Mouse (Mus musculus) thymus, adult 2 months (tissue): ENCODE results near the gene Gm20388. TPM values are rescaled to one million over a fixed set of nuclear protein-coding genes. Genes with fewer than 3 reads are reported as not detected.
A peak's percentile ranks its signal among the peaks of the same experiment; 100 is the strongest.

Experiments used
- DNase-seq: peaks from one replicate; pipeline ENCODE4 v3.0.0; 2021
- H3K27ac ChIP-seq: fragments of 200-500 bp; 2 replicates; pipeline ENCODE4 v1.5.1; 2012; ENCODE audit warnings: low read length, control low read depth; ENCODE audit not compliant: control insufficient read depth, insufficient read depth
- H3K27me3 ChIP-seq: fragments of 200-500 bp; 2 replicates; pipeline ENCODE4 v1.6.1; 2012; ENCODE audit warnings: mild to moderate bottlenecking, low read length, moderate library complexity, mixed read lengths; ENCODE audit not compliant: control insufficient read depth, insufficient read depth
- H3K36me3 ChIP-seq: fragments of 200-500 bp; 2 replicates; pipeline ENCODE4 v1.6.1; 2012; ENCODE audit warnings: mild to moderate bottlenecking, low read length, moderate library complexity; ENCODE audit not compliant: control insufficient read depth, insufficient read depth
- H3K4me1 ChIP-seq: fragments of 200-500 bp; replicated peaks from 2 replicates; pipeline ENCODE4 v1.6.1; 2012; ENCODE audit warnings: low read length; ENCODE audit not compliant: control insufficient read depth, insufficient read depth
- H3K4me3 ChIP-seq: fragments of 200-500 bp; 2 replicates; pipeline ENCODE4 v1.5.1; 2012; ENCODE audit warnings: mild to moderate bottlenecking, low read length, control low read depth, moderate library complexity; ENCODE audit not compliant: control insufficient read depth, insufficient read depth
- CTCF ChIP-seq: fragments of 200-500 bp; IDR thresholded peaks from 2 replicates; pipeline ENCODE4 v1.5.1; 2012; ENCODE audit warnings: mild to moderate bottlenecking, control low read depth, low read length, moderate library complexity, borderline replicate concordance; ENCODE audit not compliant: control insufficient read depth, poor library complexity, insufficient read depth; ENCODE audit errors: extremely low read depth
- POLR2A ChIP-seq: fragments of 200-500 bp; IDR thresholded peaks from 2 replicates; pipeline ENCODE4 v1.6.1; 2012; ENCODE audit warnings: mild to moderate bottlenecking, low read length, control low read depth, moderate library complexity; ENCODE audit not compliant: control insufficient read depth, poor library complexity, insufficient read depth; ENCODE audit errors: extremely low read depth
- WGBS: fragments of 180-500 bp; shearing (Covaris S2); methylation state at CpG from one replicate; pipeline ENCODE4 v1.1.7; 2018; 5-methylcytosine and 5-hydroxymethylcytosine counted together
- polyA plus RNA-seq: library from polyadenylated mRNA; depleted of rRNA; stranded (reverse); fragments of >200 nt; gene quantifications from 2 replicates; pipeline ENCODE4 v1.2.3, GENCODE M21; 2012

The Gm20388 gene
- polyA plus RNA-seq, 1 experiment, result 103 TPM

DNA sequence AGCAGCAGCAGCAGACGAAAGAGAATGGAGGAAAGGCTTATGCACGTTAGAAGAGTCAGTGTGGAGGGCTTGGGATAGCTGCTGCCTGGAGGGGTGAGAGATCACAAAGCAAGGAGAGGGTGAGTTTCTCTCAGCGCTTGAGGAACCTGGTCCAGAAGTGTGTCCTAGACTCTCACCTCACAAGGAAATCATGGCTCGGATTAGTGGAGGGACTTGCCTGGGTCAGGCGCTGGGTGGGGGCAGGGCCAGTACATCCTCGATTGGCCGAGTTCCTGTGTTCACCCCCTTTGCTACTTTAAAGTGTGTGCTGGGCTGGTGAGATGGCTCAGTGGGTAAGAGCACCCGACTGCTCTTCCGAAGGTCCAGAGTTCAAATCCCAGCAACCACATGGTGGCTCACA is 3225.2 kb downstream of the Gm20388 start:
- no peak for DNase-seq
- WGBS, result 83% methylated on average over 9 of the region's 9 CpGs

DNA sequence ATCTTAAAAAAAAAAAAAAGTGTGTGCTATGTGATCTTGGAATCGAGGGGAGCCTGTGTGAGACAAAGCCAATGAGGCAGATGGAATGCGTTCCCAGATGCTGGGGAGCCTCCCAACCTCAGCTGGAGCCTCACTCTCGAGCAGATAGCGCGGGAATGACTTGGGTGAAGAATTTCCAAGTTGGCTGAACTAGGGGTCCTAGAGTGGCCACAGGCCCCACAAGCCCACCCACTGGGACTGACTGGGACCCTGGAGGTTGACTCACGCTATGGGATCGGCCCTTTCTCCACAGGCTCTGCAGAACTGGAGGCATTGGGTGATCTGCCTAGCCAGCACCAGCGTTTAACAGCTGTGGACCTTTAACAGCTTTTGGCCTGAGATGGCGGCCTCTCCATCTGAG is 3225.6 kb downstream of the Gm20388 start:
- Histone ChIP-seq H3K4me3 (no peak overlapping the region), H3K27me3 (no peaks in the 10 kb centered on the region), H3K36me3 (no peaks in the 10 kb centered on the region), H3K27ac (no peak overlapping the region), H3K4me1 (no peaks in the 10 kb centered on the region)
- no peak for DNase-seq
- 96% methylated on average over 9 of the region's 9 CpGs for WGBS
- TF ChIP-seq POLR2A (no peak), CTCF (no peak)

More for the DNA sequence above, 3225.2 kb downstream of the Gm20388 start:
- Histone ChIP-seq H3K36me3 (no peaks in the 10 kb centered on the region), H3K27ac (no peak overlapping the region), H3K4me3 (no peak overlapping the region), H3K27me3 (no peaks in the 10 kb centered on the region), H3K4me1 (no peaks in the 10 kb centered on the region)
- TF ChIP-seq POLR2A, result no peak
- no peak for TF ChIP-seq CTCF

DNA sequence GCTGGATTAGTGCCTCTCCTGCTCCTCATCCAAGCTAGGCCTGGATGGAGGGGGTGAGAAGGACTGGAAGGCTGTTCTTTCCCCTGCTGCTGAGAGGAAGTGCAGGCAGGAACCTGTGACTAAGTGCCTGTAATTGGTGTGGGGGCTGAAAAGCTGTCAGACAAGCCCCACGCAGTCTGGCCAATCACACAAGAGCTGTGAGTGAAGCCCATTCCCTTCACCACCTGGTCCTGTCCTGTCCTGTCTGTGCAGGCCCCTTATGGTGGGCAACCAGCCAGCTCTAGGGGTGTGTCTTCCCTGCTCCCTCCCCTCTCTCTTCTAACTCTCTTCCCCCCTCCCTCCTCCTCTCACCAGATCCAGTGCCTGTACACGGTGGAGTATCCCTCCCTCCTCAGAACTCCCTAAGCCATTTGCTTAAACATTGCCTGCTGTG is 3227.0 kb downstream of the Gm20388 start:
- WGBS, result 52% methylated on average over 2 of the region's 2 CpGs
- Histone ChIP-seq H3K4me3 (no peak overlapping the region), H3K4me1 (0 out of 2 replicates have a peak, but pooled peaks cover 2% of the 10 kb centered on the region), H3K36me3 (no peaks in the 10 kb centered on the region), H3K27me3 (no peaks in the 10 kb centered on the region), H3K27ac (no peak overlapping the region)
- no peak for DNase-seq
- TF ChIP-seq POLR2A (no peak), CTCF (no peak)

DNA sequence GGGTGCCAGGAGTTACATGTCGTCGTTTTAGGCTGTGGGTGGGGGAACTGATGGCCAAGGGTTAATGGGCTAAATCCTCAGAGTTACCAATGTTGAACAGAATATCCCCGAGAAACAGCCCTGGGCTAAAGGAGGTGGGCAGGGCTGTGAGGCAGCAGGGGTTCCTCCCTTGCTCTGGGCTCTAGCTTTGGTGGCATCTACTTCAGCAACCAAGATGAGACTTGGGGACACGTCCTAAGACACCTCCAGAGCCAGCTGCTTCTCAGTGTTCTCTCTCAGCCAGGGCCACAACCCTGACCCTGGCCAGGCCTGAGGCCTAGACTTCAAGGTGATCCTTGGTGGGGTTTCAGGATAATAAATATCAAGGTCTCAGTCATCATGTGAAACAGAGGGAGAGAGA is 3228.1 kb downstream of the Gm20388 start:
- TF ChIP-seq POLR2A, result no peak
- TF ChIP-seq CTCF, result no peak
- H3K4me1 ChIP-seq, result peaks cover 2% of the 10 kb centered on the region; the same call in 1 of the 2 replicates
- H3K36me3 ChIP-seq, result no peaks in the 10 kb centered on the region
- DNase-seq, result no peak
- no peak overlapping the region for H3K27ac ChIP-seq
- H3K27me3 ChIP-seq, result no peaks in the 10 kb centered on the region
- H3K4me3 ChIP-seq, result no peak overlapping the region
- 69% methylated on average over 4 of the region's 4 CpGs for WGBS

DNA sequence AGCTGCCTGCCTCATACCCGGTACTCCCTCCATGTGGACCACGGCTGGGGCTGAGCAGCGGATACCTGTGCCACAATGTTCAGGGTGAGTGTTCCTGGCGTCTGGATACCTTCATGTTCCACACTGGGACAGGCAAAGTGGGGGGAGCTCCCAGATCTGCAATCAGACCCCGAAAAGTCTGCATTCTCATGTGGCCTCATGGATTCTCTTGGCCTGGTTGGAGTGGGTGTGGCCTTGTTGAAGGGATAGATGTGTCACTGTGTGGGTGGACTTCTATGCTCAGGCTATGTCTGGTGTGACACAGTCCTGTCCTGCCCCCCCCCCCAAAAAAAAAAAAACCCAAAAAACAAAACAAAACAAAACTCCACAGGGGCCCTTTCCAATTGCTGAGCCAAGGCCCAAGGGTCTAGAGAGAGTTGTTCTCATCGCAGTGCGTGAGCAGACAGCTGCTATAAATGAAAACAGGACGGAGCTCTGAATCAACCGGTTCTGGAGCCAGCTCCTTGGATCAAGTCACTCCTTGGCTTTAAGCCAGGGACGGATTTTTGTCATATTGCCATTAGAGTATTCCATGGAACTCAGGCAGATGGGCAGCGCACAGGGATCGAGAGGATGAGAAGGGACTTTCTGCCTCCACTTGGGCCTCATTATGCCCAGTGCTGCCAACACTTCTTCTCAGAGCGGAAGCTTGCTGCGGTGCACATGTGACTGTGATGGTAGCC is 3231.3 kb downstream of the Gm20388 start:
- TF ChIP-seq POLR2A (no peak), CTCF (no peak)
- Histone ChIP-seq H3K36me3 (no peaks in the 10 kb centered on the region), H3K27me3 (no peaks in the 10 kb centered on the region), H3K4me3 (no peak overlapping the region), H3K4me1 (peaks cover 2% of the 10 kb centered on the region; the same call in 1 of the 2 replicates), H3K27ac (no peak overlapping the region)
- WGBS, result 93% methylated on average over 14 of the region's 14 CpGs
- no peak for DNase-seq

DNA sequence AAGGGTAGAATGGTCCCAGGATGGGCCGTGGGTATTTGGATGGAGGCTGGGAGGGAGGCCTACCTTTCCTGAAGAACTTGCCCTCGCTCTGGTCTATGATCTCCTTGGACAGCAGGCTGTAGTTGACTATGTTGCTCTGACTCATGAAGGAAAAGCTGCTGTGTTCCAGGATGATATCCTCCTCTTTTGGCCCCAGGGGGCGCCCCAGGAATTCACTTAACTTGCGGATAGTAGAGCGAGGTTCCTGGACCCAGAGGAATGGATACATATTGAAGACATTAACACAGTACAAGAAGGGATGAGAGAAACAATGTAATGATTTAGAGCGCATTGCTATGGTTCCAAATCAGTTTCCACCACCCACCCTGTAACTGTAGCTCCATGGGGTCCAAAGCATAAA is 3234.6 kb downstream of the Gm20388 start:
- TF ChIP-seq POLR2A (no peak), CTCF (no peak)
- no peaks in the 10 kb centered on the region for H3K27me3 ChIP-seq
- H3K36me3 ChIP-seq, result no peaks in the 10 kb centered on the region
- no peak overlapping the region for H3K4me3 ChIP-seq
- 63% methylated on average over 6 of the region's 6 CpGs for WGBS
- DNase-seq, result peak; percentile 9
- no peak overlapping the region for H3K27ac ChIP-seq
- peaks cover 2% of the 10 kb centered on the region; the same call in 1 of the 2 replicates for H3K4me1 ChIP-seq

DNA sequence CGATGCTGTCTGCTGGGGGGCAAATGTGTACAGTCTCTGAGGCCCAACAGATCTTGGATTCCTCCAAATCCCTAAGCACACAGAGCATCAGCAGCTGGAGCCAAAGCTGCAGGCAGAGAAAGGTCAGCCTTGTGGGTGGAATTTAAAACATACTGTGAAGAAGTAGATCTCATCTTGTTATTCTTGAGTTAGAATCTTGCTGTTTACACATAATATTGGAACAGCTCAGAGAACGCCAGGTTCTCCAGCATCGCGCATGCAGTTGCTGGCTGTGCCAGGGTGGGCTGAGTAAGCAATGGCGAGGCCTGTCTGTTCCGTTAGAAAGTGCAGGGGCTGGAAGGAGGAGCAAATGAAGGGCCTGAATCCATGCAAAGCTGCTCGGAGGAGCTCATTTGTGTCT is 3235.7 kb downstream of the Gm20388 start:
- TF ChIP-seq CTCF, result no peak
- Histone ChIP-seq H3K27ac (no peak overlapping the region), H3K27me3 (no peaks in the 10 kb centered on the region), H3K4me3 (no peak overlapping the region), H3K36me3 (no peaks in the 10 kb centered on the region), H3K4me1 (peaks cover 2% of the 10 kb centered on the region; the same call in 1 of the 2 replicates)
- DNase-seq, result no peak
- 96% methylated on average over 7 of the region's 7 CpGs for WGBS
